Mouse (Mus musculus): ENCODE measurements around the gene Nedd9. TPM values are rescaled to one million over a fixed set of nuclear protein-coding genes. Genes with fewer than 3 reads are reported as not detected.
"Not testable (repeated sequence)": the region's sequence is repeated elsewhere in the genome, so short reads cannot be mapped to it uniquely, and the experiment has no call there.

Nedd9 gene
- polyA plus RNA-seq, 1 experiment from 2014 or later: 15.9 TPM

DNA sequence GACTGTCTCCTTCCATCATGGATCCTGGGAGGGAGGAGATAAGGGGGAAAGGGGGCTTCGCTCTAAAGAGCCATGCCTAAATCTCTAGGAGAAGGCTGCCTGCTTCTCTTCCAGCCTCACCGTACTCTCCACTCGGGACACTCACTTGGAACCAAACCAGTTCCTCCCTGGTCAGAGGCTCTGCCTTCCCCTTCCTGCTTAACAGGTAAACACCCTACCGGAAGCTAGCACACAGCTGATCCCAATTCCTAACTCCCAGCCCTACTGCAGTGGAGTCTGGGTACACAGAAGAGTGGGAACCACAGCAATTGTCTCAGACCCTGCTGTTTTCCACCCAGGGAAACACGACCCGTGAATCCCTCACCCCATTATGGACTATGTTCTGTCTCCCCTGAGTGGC is 191.3 kb downstream of the Nedd9 start:
- peaks cover 17% of the 10 kb centered on the region for H3K4me1 ChIP-seq (replicated peaks)
- H3K9me3 ChIP-seq: no peaks in the 10 kb centered on the region
- no peaks in the 10 kb centered on the region for H3K27me3 ChIP-seq
- WGBS: 82% methylated on average over 6 of the region's 6 CpGs
- ATAC-seq: no peak
- no peak overlapping the region for H3K9ac ChIP-seq (replicated peaks)
- no peak overlapping the region for H3K4me2 ChIP-seq (replicated peaks)
- no peak overlapping the region for H3K4me3 ChIP-seq (replicated peaks)
- no peaks in the 10 kb centered on the region for H3K36me3 ChIP-seq
- no peak overlapping the region for H3K27ac ChIP-seq

DNA sequence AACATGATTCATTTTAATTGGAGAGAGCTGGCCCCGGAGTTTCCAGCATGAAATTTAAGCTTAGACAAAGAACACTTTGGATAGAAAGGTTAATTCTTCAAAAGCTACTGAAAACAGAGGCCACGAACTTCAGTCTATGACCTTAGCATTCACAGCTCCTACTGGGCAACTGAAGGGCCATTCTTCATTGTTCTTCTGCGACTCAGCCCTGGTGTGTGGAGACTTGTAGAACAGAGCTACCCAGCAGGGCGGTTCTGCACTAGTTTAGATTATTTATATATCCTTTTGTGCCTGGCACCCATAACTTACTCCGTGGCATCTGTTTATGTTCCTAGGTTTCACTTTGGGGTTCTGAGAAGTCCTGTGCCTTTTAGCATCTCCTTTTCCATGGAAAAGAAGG is 193.6 kb downstream of the Nedd9 start:
- WGBS: 43% methylated on average over 5 of the region's 5 CpGs
- H3K27me3 ChIP-seq: no peaks in the 10 kb centered on the region

DNA sequence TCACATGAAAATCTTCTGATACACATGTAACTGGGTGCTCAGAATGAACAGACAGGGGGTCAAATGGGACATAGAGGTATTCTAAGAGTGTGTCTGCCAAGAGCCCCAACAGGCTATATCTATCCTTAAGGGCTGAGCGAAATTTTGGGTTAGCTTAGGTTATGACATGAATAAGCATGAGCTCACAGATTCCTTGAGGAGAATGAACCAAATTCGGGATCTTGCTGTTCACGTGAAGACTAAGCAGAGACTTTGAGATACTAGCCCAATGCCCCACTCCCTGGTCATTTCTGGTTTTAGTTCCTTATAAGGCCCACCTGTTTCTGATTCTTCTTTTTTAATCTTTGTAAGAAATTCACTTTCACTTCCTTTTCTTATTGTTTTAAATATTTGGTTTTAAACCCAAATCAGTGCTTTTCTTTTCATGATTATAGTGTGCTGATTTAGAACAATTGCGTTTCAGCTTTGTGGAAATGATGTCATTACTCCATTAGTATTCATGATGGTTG is 195.6 kb downstream of the Nedd9 start:
- Histone ChIP-seq H3K36me3 (no peaks in the 10 kb centered on the region), H3K4me3 (replicated peaks) (no peak overlapping the region), H3K9me3 (no peaks in the 10 kb centered on the region), H3K4me1 (replicated peaks) (peaks cover 8% of the 10 kb centered on the region; the same call in 1 of the 2 replicates), H3K4me2 (replicated peaks) (no peak overlapping the region), H3K27me3 (no peaks in the 10 kb centered on the region), H3K9ac (replicated peaks) (no peak overlapping the region), H3K27ac (no peak overlapping the region)
- WGBS: 88% methylated on average over 4 of the region's 4 CpGs
- no peak for ATAC-seq

More for the DNA sequence above, 193.6 kb downstream of the Nedd9 start:
- no peak for ATAC-seq
- Histone ChIP-seq H3K9me3 (no peaks in the 10 kb centered on the region), H3K9ac (replicated peaks) (no peak overlapping the region), H3K4me3 (replicated peaks) (no peak overlapping the region), H3K4me1 (replicated peaks) (peaks cover 8% of the 10 kb centered on the region; the same call in 1 of the 2 replicates), H3K27ac (no peak overlapping the region), H3K36me3 (no peaks in the 10 kb centered on the region), H3K4me2 (replicated peaks) (no peak overlapping the region)

DNA sequence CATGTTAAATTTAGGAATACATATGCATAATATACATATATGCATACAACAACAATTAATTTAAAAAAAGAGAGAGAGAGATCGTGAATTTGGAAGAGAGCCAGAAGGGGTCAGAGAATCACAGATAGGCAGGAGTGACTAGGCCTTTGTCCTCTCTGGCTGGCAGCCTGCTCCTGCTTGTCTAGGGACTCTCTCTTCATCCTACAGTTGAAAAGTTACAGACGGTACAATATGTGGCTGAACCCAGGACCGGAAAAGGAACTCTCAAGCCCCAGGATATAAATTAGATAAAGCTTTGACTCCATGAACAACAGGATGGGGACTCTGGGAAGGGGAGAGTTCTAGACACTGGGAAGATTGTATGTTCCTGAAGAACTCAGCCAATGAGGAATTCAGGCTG is 200.9 kb downstream of the Nedd9 start:
- Histone ChIP-seq H3K4me2 (replicated peaks) (no peak overlapping the region), H3K36me3 (no peaks in the 10 kb centered on the region), H3K27me3 (peaks cover 3% of the 10 kb centered on the region; the same call in 1 of the 2 replicates), H3K9me3 (no peaks in the 10 kb centered on the region), H3K9ac (replicated peaks) (no peak overlapping the region), H3K4me3 (replicated peaks) (no peak overlapping the region), H3K4me1 (replicated peaks) (no peaks in the 10 kb centered on the region), H3K27ac (no peak overlapping the region)
- ATAC-seq: no peak
- 81% methylated on average over 3 of the region's 3 CpGs for WGBS

DNA sequence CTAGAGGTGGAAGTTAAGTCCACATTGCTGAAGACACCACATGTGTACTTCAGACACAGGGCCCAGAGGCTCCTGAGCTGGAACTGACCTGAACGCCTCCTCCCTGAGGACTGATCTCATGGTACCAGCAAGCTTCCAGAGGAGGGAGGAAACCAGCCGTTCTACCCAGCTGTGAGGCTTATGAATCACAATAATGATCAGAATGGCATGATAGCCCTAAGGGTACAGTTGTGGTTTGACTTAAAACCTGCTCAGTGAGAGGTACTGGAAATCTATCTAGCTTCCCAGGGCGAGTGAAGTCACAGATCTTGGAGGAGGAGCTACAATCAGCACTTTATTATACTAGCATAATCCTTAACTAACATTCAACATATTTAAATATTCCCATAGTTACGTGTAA is 201.7 kb downstream of the Nedd9 start:
- Histone ChIP-seq H3K9ac (replicated peaks) (no peak overlapping the region), H3K27me3 (peaks cover 3% of the 10 kb centered on the region; the same call in 1 of the 2 replicates), H3K36me3 (no peaks in the 10 kb centered on the region), H3K9me3 (no peaks in the 10 kb centered on the region), H3K4me3 (replicated peaks) (no peak overlapping the region), H3K4me1 (replicated peaks) (no peaks in the 10 kb centered on the region), H3K4me2 (replicated peaks) (no peak overlapping the region), H3K27ac (no peak overlapping the region)
- 80% methylated on average over 4 of the region's 4 CpGs for WGBS
- ATAC-seq: no peak

DNA sequence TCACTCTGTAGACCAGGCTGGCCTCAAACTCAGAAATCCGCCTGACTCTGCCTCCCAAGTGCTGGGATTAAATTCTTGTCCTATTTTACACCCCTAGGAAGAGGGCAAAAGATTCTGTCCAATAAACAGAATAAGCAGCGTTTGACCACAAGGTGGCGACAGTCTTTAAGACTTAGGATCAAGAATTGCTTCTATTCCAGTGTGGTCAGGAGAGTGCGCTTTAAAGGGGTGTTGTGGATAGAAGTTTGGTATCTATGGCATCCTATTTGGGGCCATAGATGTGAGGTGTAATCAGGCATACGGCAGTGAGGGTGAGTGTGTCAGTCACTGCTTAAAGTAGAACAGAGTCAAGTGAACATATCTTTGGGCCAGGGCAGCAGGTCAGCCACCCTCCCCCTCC is 203.9 kb downstream of the Nedd9 start:
- H3K9ac ChIP-seq (replicated peaks): no peak overlapping the region
- no peak overlapping the region for H3K4me3 ChIP-seq (replicated peaks)
- no peaks in the 10 kb centered on the region for H3K9me3 ChIP-seq
- WGBS: 28% methylated on average over 5 of the region's 5 CpGs
- no peak overlapping the region for H3K27ac ChIP-seq
- no peaks in the 10 kb centered on the region for H3K36me3 ChIP-seq
- no peak overlapping the region for H3K4me2 ChIP-seq (replicated peaks)
- peaks cover 3% of the 10 kb centered on the region; the same call in 1 of the 2 replicates for H3K27me3 ChIP-seq
- no peaks in the 10 kb centered on the region for H3K4me1 ChIP-seq (replicated peaks)
- ATAC-seq: peak; percentile 60; the same call in 1 of the 2 replicates

DNA sequence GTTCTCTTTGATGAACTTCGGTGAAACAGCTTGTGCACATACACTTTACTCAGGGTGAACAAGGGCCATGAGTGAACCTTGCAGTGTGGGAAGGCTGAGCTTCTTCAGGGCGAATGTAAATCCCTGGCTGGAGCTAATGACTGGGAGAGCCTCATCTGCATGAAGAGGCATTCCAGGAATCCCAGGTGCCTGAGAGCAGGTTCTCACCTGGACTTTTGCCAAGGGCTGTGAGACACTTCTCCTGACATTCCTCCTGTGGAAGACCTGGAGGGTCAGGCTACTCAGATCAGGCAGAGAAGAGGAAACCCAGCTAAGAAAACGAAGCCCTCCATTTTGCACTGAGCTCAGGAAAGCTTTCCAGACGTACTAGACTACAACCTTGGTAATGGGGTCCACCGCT is 206.5 kb downstream of the Nedd9 start:
- H3K4me3 ChIP-seq (replicated peaks): no peak overlapping the region
- H3K36me3 ChIP-seq: no peaks in the 10 kb centered on the region
- H3K9ac ChIP-seq (replicated peaks): no peak overlapping the region
- H3K4me1 ChIP-seq (replicated peaks): no peaks in the 10 kb centered on the region
- H3K27me3 ChIP-seq: peaks cover 3% of the 10 kb centered on the region; the same call in 1 of the 2 replicates
- ATAC-seq: no peak
- no peak overlapping the region for H3K27ac ChIP-seq
- WGBS: 79% methylated on average over 5 of the region's 5 CpGs
- H3K9me3 ChIP-seq: no peaks in the 10 kb centered on the region
- H3K4me2 ChIP-seq (replicated peaks): no peak overlapping the region

DNA sequence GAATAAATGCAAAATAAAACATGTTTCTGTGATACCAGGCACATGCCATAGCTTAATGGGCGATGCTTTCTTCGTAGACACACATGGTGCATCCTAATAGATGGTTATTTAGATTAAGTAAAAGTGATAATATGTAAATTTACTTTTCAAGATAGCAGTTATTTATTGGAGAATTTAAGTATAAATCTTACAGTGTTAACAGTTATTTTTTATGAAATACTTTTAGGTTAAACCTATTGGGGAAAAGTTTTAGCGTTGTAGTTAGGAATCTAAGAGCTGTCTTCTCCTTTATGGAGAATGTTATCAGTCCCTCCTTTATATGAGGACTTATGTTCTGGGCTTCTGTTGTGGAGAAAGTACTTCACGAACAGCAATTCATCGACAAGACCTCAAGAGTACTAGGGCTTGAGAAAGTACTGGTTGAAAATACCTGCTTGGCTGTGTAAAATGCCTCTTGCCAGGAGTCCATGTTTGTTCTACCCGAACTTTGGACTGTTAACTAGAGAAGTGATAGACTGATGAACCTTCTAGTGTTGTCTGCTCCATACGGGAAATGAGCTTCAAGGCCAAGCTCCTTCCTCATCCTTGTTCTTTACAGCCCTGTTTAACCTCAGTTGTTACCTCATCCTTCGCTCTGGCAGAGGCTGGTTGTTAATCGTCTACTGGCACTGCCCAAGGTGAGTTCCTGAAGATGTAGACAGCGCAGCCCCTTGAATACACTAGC is 213.1 kb downstream of the Nedd9 start, which contains the start of gene Gm17364:
TSS of gene Gm17364 (minus strand) at position 51 of the 724 bp plus-strand sequence.
- no peak within 1 kb of the TSS for H3K4me2 ChIP-seq (replicated peaks)
- peaks cover 12% of the 10 kb centered on the region for H3K36me3 ChIP-seq
- 96% methylated on average over 10 of the region's 10 CpGs for WGBS
- ATAC-seq: no peak
- no peaks in the 10 kb centered on the region for H3K27me3 ChIP-seq
- H3K4me1 ChIP-seq (replicated peaks): no peaks in the 10 kb centered on the region
- no peak within 1 kb of the TSS for H3K9ac ChIP-seq (replicated peaks)
- no peaks in the 10 kb centered on the region for H3K9me3 ChIP-seq
- no peak within 1 kb of the TSS for H3K4me3 ChIP-seq (replicated peaks)
- H3K27ac ChIP-seq: no peak within 1 kb of the TSS

GRCm38 (mm10) chr13:41267827-41268408 is 219.2 kb downstream of the Nedd9 start:
- 0 out of 2 replicates have a peak, but pooled peaks have one; percentile 45 for ATAC-seq

DNA sequence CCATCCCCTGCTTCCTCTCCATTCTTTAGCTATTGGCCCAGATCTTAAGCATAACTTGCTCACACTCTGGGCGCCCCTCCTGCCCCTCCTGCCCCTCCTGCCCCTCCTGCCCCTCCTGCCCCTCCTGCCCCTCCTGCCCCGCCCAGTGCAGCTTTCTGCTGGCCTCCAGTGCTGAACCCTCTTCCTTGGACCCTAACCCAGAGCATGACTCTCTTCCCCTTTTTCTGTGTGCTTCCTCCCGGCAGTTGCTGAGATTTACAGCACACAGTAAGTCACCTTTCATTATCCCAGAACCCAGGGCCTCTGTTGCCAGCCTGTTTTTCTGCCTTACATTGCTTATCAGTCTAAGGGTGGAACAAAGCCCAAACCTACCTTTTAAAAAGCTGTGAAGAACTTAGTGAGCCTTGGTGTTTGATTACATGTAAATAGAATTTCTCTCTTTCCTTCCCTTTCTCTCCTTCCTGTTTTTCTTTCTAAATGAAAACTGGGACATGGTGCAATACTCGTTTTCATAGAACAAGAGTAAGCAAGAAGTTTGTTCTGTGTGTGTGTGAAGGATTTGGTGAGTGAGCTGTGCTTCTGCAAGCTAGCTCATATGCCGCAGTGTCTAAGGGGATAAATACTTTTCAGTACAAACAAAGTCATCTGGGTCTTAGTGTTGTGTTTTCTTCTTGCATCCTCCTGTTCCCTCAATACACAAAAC is 223.7 kb downstream of the Nedd9 start:
- Histone ChIP-seq H3K9ac (replicated peaks) (no peak overlapping the region), H3K4me3 (replicated peaks) (no peak overlapping the region), H3K4me2 (replicated peaks) (no peak overlapping the region), H3K27me3 (no peaks in the 10 kb centered on the region), H3K9me3 (peaks cover 3% of the 10 kb centered on the region; the same call in 1 of the 2 replicates), H3K27ac (no peak overlapping the region), H3K36me3 (peaks cover 3% of the 10 kb centered on the region; the same call in 1 of the 2 replicates), H3K4me1 (replicated peaks) (peaks cover 5% of the 10 kb centered on the region)
- ATAC-seq: no peak
- 88% methylated on average over 5 of the region's 5 CpGs for WGBS

More at GRCm38 (mm10) chr13:41267827-41268408, 219.2 kb downstream of the Nedd9 start:
- peaks cover 3% of the 10 kb centered on the region; the same call in 1 of the 2 replicates for H3K9me3 ChIP-seq
- no peak overlapping the region for H3K4me3 ChIP-seq (replicated peaks)
- H3K9ac ChIP-seq (replicated peaks): no peak overlapping the region
- no peaks in the 10 kb centered on the region for H3K27me3 ChIP-seq
- peaks cover 5% of the 10 kb centered on the region for H3K36me3 ChIP-seq
- no peak overlapping the region for H3K27ac ChIP-seq
- WGBS: 29% methylated on average over 7 of the region's 7 CpGs
- H3K4me2 ChIP-seq (replicated peaks): no peak overlapping the region
- peaks cover 5% of the 10 kb centered on the region for H3K4me1 ChIP-seq (replicated peaks)

DNA sequence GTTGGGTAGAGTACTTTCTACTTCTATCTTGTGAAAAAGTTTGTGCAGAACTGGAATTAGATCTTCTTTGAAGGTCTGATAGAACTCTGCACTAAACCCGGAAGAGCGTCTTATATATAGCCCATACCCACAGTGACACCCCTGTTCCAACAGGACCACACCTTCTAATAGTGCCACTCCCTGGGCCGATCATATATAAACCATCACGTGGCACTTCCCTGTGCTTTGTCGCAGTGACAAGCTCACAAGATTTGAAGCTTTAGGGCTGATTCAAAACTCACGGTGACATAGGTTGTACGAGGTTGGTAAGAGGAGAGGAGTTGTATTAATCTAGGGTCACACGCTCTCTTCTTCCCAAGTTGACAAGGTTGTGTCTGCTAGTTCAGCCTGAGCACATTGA is 225.5 kb downstream of the Nedd9 start:
- ATAC-seq; H3K36me3 ChIP-seq; H3K4me1 ChIP-seq (replicated peaks); H3K9ac ChIP-seq (replicated peaks); H3K4me2 ChIP-seq (replicated peaks); H3K27me3 ChIP-seq; H3K4me3 ChIP-seq (replicated peaks); H3K9me3 ChIP-seq; H3K27ac ChIP-seq: not testable (repeated sequence)
- WGBS: 98% methylated on average over 8 of the region's 8 CpGs
